Mouse (Mus musculus): ENCODE data around the gene Minpp1.

Gene Minpp1

GRCm38 (mm10) chr19:32489166-32489895 is 3.8 kb downstream of the Minpp1 start:
- no peak for DNase-seq (ENCODE audit: low read depth, low spot score)

- DNase-seq (ENCODE audit: low read depth, low spot score), result no peak
These were observed 5.4 kb downstream of the Minpp1 start for GRCm38 (mm10) chr19:32490976-32491375.

GRCm38 (mm10) chr19:32492339-32492738 is 6.8 kb downstream of the Minpp1 start:
- no peak for DNase-seq (ENCODE audit: low read depth, low spot score)

- DNase-seq (ENCODE audit: low read depth, low spot score), result no peak
These were observed 7.4 kb downstream of the Minpp1 start for GRCm38 (mm10) chr19:32492981-32493380.

GRCm38 (mm10) chr19:32493471-32493870 is 7.9 kb downstream of the Minpp1 start:
- DNase-seq (ENCODE audit: low read depth, low spot score), result no peak

GRCm38 (mm10) chr19:32494611-32495010 is 9.0 kb downstream of the Minpp1 start:
- DNase-seq (ENCODE audit: low read depth, low spot score), result no peak

- DNase-seq (ENCODE audit: low read depth, low spot score), result no peak
These were observed 9.5 kb downstream of the Minpp1 start for GRCm38 (mm10) chr19:32495034-32495433.

GRCm38 (mm10) chr19:32497411-32497810 is 11.8 kb downstream of the Minpp1 start:
- no peak for DNase-seq (ENCODE audit: low read depth, low spot score)

GRCm38 (mm10) chr19:32498002-32498401 is 12.4 kb downstream of the Minpp1 start:
- no peak for DNase-seq (ENCODE audit: low read depth, low spot score)

GRCm38 (mm10) chr19:32501414-32501813 is 15.8 kb downstream of the Minpp1 start:
- peak; percentile 43 for DNase-seq (ENCODE audit: low read depth, low spot score)

GRCm38 (mm10) chr19:32506081-32506480 is 20.5 kb downstream of the Minpp1 start:
- no peak for DNase-seq (ENCODE audit: low read depth, low spot score)

- no peak for DNase-seq (ENCODE audit: low read depth, low spot score)
These were observed 20.9 kb downstream of the Minpp1 start for GRCm38 (mm10) chr19:32506514-32506913.

- DNase-seq (ENCODE audit: low read depth, low spot score), result peak; percentile 28
These were observed 21.5 kb downstream of the Minpp1 start for GRCm38 (mm10) chr19:32507100-32507499.

- peak; percentile 41 for DNase-seq (ENCODE audit: low read depth, low spot score)
These were observed 22.0 kb downstream of the Minpp1 start for GRCm38 (mm10) chr19:32507526-32507925.

- DNase-seq (ENCODE audit: low read depth, low spot score), result no peak
These were observed 24.7 kb downstream of the Minpp1 start for GRCm38 (mm10) chr19:32510267-32510666.

GRCm38 (mm10) chr19:32510962-32511361 is 25.4 kb downstream of the Minpp1 start:
- DNase-seq (ENCODE audit: low read depth, low spot score), result no peak

- DNase-seq (ENCODE audit: low read depth, low spot score), result peak; percentile 63
These were observed 26.9 kb downstream of the Minpp1 start for GRCm38 (mm10) chr19:32512518-32512917.

GRCm38 (mm10) chr19:32516575-32516974 is 31.0 kb downstream of the Minpp1 start:
- DNase-seq (ENCODE audit: low read depth, low spot score), result no peak

GRCm38 (mm10) chr19:32521446-32521845 is 35.9 kb downstream of the Minpp1 start:
- DNase-seq (ENCODE audit: low read depth, low spot score), result peak; percentile 50

- DNase-seq (ENCODE audit: low read depth, low spot score), result no peak
These were observed 36.7 kb downstream of the Minpp1 start for GRCm38 (mm10) chr19:32522247-32522646.

GRCm38 (mm10) chr19:32522753-32523307 is 37.3 kb downstream of the Minpp1 start:
- DNase-seq (ENCODE audit: low read depth, low spot score), result no peak

GRCm38 (mm10) chr19:32523769-32524515 is 38.4 kb downstream of the Minpp1 start:
- peak; percentile 95 for DNase-seq (ENCODE audit: low read depth, low spot score)

GRCm38 (mm10) chr19:32524516-32524860 is 38.9 kb downstream of the Minpp1 start:
- DNase-seq (ENCODE audit: low read depth, low spot score), result peak; percentile 45
